Mouse (Mus musculus): ENCODE results near the gene Notum.

DNA sequence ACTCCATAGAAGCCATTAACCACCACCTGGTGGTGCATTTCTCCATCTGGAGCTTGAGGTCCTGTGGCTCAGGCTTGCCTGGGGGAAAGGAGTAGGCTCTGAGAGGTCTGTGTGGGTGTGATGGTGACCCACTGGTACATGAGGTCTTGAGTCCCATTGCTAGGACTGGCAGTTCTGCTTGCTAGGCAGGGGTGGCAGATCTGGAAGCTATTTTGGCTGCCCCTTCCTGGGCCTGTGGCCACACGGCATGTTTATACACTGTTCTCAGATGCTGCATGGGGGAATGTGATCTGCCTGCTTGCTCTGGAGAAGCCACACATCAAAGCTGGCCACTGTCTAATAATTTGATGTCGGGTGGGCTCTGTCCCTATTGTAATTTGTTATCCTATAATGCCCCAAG, 23.1 kb upstream of the Notum start:
- TF ChIP-seq CTCF (IDR thresholded peaks at IDR 0.05) (0 out of 2 replicates have a peak, but pooled peaks have one; percentile 7), POLR2A (IDR thresholded peaks at IDR 0.05; ENCODE audit: insufficient read depth, low read depth, low read length) (no peak), EP300 (IDR thresholded peaks at IDR 0.05; ENCODE audit: insufficient read depth, low read depth, low read length) (no peak)

Measured in heart, adult 2 months (tissue).